Mouse (Mus musculus) heart, postnatal 0 days (tissue): ENCODE measurements around the gene Vwa8.

Experiments
- CTCF ChIP-seq: IDR thresholded peaks from 2 replicates; pipeline ENCODE4 v1.5.1; 2016; ENCODE audit warnings: antibody characterized with exemption, control low read depth, low read depth
- EP300 ChIP-seq: IDR thresholded peaks from 2 replicates; pipeline ENCODE4 v1.6.1; 2016; ENCODE audit warnings: antibody characterized with exemption, low read depth

DNA sequence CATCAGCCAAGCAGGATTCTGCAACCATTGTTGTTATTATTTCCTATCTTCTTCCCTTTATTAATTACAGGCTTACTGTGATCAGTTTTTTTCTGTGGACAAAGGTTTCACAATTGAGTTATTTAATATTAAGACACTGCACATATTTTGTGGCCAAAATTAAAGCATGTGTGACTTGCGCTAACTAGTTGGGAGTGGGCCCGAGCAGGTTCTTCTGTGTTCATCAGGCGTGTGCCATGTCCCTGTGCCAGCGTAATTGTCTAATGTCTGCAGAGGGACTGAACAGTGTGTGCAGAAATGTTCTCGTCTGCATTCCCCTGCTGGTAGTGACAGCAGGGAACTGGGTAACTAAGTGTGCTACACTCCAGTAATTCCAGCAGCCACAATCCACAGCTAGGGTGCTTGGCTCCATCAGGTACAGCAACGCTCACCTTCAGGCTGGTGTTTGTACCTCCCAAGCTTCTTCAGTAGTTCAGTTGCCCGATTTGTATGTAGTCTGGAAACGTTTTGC is 182.4 kb downstream of the Vwa8 start:
- TF ChIP-seq CTCF (no peak), EP300 (no peak)
